Mouse (Mus musculus) liver, adult 2 months (tissue): ENCODE measurements around the gene Mtss1l.

Source experiments
- CTCF ChIP-seq: fragments of 200-500 bp; IDR thresholded peaks from 2 replicates; pipeline ENCODE4 v1.5.1; 2011; ENCODE audit warnings: low read depth, low read length, control low read depth
- POLR2A ChIP-seq: fragments of 200-500 bp; IDR thresholded peaks from 2 replicates; pipeline ENCODE4 v1.6.1; 2011; ENCODE audit warnings: low read length, control low read depth; ENCODE audit not compliant: insufficient read depth; ENCODE audit errors: extremely low read depth

GRCm38 (mm10) chr8:110678989-110679388 lies 42.3 kb upstream of the Mtss1l start:
- TF ChIP-seq CTCF (no peak), POLR2A (no peak)
